Mouse (Mus musculus) neural tube, embryonic 15.5 days (tissue): ENCODE results near the gene Specc1l. TPM values are rescaled to one million over a fixed set of nuclear protein-coding genes. Genes with fewer than 3 reads are reported as not detected.
A peak's percentile ranks its signal among the peaks of the same experiment; 100 is the strongest.

Experiments
- ATAC-seq: fragments of 200-750 bp; cut with Nextera tagmentation; 2 replicates; pipeline ENCODE4 v1.8.0; 2017; ENCODE audit warnings: mild to moderate bottlenecking, moderate TSS enrichment, moderate library complexity; ENCODE audit not compliant: low FRiP score
- H3K27ac ChIP-seq: fragments of 300-500 bp; sonication (generic); replicated peaks from 2 replicates; pipeline ENCODE4 v1.5.1; 2015; ENCODE audit warnings: mild to moderate bottlenecking, inconsistent platforms
- H3K27me3 ChIP-seq: fragments of 300-500 bp; sonication (generic); replicated peaks from 2 replicates; pipeline ENCODE4 v1.6.1; 2015; ENCODE audit warnings: inconsistent platforms
- H3K36me3 ChIP-seq: fragments of 300-500 bp; sonication (generic); 2 replicates; pipeline ENCODE4 v1.6.1; 2015; ENCODE audit warnings: inconsistent platforms
- H3K4me1 ChIP-seq: fragments of 300-500 bp; sonication (generic); 2 replicates; pipeline ENCODE4 v1.6.1; 2015; ENCODE audit warnings: inconsistent platforms
- H3K4me2 ChIP-seq: fragments of 300-500 bp; sonication (generic); 2 replicates; pipeline ENCODE4 v1.6.1; 2015; ENCODE audit warnings: inconsistent platforms, mild to moderate bottlenecking, moderate library complexity
- H3K4me3 ChIP-seq: fragments of 300-500 bp; sonication (generic); replicated peaks from 2 replicates; pipeline ENCODE4 v1.5.1; 2015; ENCODE audit warnings: mild to moderate bottlenecking, inconsistent platforms
- H3K9ac ChIP-seq: fragments of 300-500 bp; sonication (generic); replicated peaks from 2 replicates; pipeline ENCODE4 v1.6.1; 2015; ENCODE audit warnings: mild to moderate bottlenecking, inconsistent platforms
- H3K9me3 ChIP-seq: fragments of 300-500 bp; sonication (generic); replicated peaks from 2 replicates; pipeline ENCODE4 v1.6.1; 2016; ENCODE audit warnings: inconsistent platforms
- WGBS: fragments of 180-500 bp; shearing (Covaris S2); methylation state at CpG from one replicate; pipeline ENCODE4 v1.1.7; 2015; ENCODE audit warnings: mixed read lengths; 5-methylcytosine and 5-hydroxymethylcytosine counted together
- polyA plus RNA-seq: library from polyadenylated mRNA; unstranded; fragments of >200 nt; fragmentation: Nextera tagmentation; extraction: Ambion mirVana; gene quantifications from 2 replicates; pipeline ENCODE4 v1.2.1, GENCODE M21; 2015

Gene Specc1l
- polyA plus RNA-seq, 1 experiment from 2014 or later, result 25.2 TPM

GRCm38 (mm10) chr10:75187366-75188056, 24.4 kb upstream of the Specc1l start:
- Histone ChIP-seq H3K9ac (no peak overlapping the region), H3K27ac (no peak overlapping the region)
- 85% methylated on average over 8 of the region's 8 CpGs for WGBS

GRCm38 (mm10) chr10:75191647-75192046, 20.2 kb upstream of the Specc1l start:
- no peak for ATAC-seq
- 55% methylated on average over 7 of the region's 7 CpGs for WGBS

More at GRCm38 (mm10) chr10:75187366-75188056, 24.4 kb upstream of the Specc1l start:
- Histone ChIP-seq H3K4me2 (no peak overlapping the region), H3K4me3 (no peak overlapping the region), H3K36me3 (peaks cover 30% of the 10 kb centered on the region), H3K27me3 (no peaks in the 10 kb centered on the region), H3K9me3 (no peaks in the 10 kb centered on the region), H3K4me1 (no peaks in the 10 kb centered on the region)
- no peak for ATAC-seq

GRCm38 (mm10) chr10:75197817-75198216, 14.1 kb upstream of the Specc1l start:
- H3K4me2 ChIP-seq, result no peak overlapping the region
- WGBS, result 82% methylated on average over 1 of the region's 1 CpGs

More at GRCm38 (mm10) chr10:75191647-75192046, 20.2 kb upstream of the Specc1l start:
- Histone ChIP-seq H3K4me1 (no peaks in the 10 kb centered on the region), H3K36me3 (no peaks in the 10 kb centered on the region), H3K27ac (no peak overlapping the region), H3K4me3 (no peak overlapping the region), H3K4me2 (no peak overlapping the region), H3K9me3 (no peaks in the 10 kb centered on the region), H3K9ac (no peak overlapping the region), H3K27me3 (no peaks in the 10 kb centered on the region)

GRCm38 (mm10) chr10:75200733-75201132, 11.1 kb upstream of the Specc1l start:
- 86% methylated on average over 1 of the region's 1 CpGs for WGBS
- no peak overlapping the region for H3K4me3 ChIP-seq

More at GRCm38 (mm10) chr10:75197817-75198216, 14.1 kb upstream of the Specc1l start:
- Histone ChIP-seq H3K9ac (no peak overlapping the region), H3K4me1 (no peaks in the 10 kb centered on the region), H3K36me3 (no peaks in the 10 kb centered on the region), H3K4me3 (no peak overlapping the region), H3K27ac (no peak overlapping the region), H3K27me3 (no peaks in the 10 kb centered on the region), H3K9me3 (no peaks in the 10 kb centered on the region)
- ATAC-seq, result no peak

GRCm38 (mm10) chr10:75206192-75206591, 5.7 kb upstream of the Specc1l start:
- 57% methylated on average over 4 of the region's 4 CpGs for WGBS
- H3K4me2 ChIP-seq, result no peak overlapping the region
- H3K4me1 ChIP-seq, result peaks cover under 1% of the 10 kb centered on the region; the same call in 1 of the 2 replicates
- no peak overlapping the region for H3K4me3 ChIP-seq
- no peak overlapping the region for H3K27ac ChIP-seq
- ATAC-seq, result no peak
- H3K27me3 ChIP-seq, result no peaks in the 10 kb centered on the region
- H3K36me3 ChIP-seq, result no peaks in the 10 kb centered on the region
- no peaks in the 10 kb centered on the region for H3K9me3 ChIP-seq
- H3K9ac ChIP-seq, result no peak overlapping the region

More at GRCm38 (mm10) chr10:75200733-75201132, 11.1 kb upstream of the Specc1l start:
- H3K4me2 ChIP-seq, result no peak overlapping the region
- no peak overlapping the region for H3K27ac ChIP-seq
- H3K36me3 ChIP-seq, result no peaks in the 10 kb centered on the region
- no peak for ATAC-seq
- no peaks in the 10 kb centered on the region for H3K9me3 ChIP-seq
- H3K27me3 ChIP-seq, result no peaks in the 10 kb centered on the region
- H3K4me1 ChIP-seq, result no peaks in the 10 kb centered on the region
- H3K9ac ChIP-seq, result no peak overlapping the region

- Histone ChIP-seq H3K4me3 (no peak overlapping the region), H3K27me3 (no peaks in the 10 kb centered on the region), H3K36me3 (no peaks in the 10 kb centered on the region), H3K9me3 (no peaks in the 10 kb centered on the region), H3K4me2 (no peak overlapping the region), H3K27ac (peak overlapping the region; percentile 100; the same call in 1 of the 2 replicates), H3K4me1 (peaks cover 16% of the 10 kb centered on the region), H3K9ac (no peak overlapping the region)
- ATAC-seq, result no peak
- 91% methylated on average over 3 of the region's 3 CpGs for WGBS
Observed at GRCm38 (mm10) chr10:75210841-75211240, 1.0 kb upstream of the Specc1l start.

- H3K36me3 ChIP-seq, result no peaks in the 10 kb centered on the region
- peak overlapping the region; percentile 89 for H3K9ac ChIP-seq
- H3K4me2 ChIP-seq, result peak overlapping the region; percentile 68
- H3K27ac ChIP-seq, result peak overlapping the region; percentile 100
- WGBS, result 31% methylated on average over 7 of the region's 7 CpGs
- H3K4me1 ChIP-seq, result peaks cover 16% of the 10 kb centered on the region
- no peaks in the 10 kb centered on the region for H3K9me3 ChIP-seq
- no peak for ATAC-seq
- H3K27me3 ChIP-seq, result no peaks in the 10 kb centered on the region
- H3K4me3 ChIP-seq, result peak overlapping the region; percentile 82
Observed at GRCm38 (mm10) chr10:75212981-75213380, 1.1 kb downstream of the Specc1l start.

- H3K4me3 ChIP-seq, result no peak overlapping the region
- peaks cover 17% of the 10 kb centered on the region; the same call in 1 of the 2 replicates for H3K4me1 ChIP-seq
- no peaks in the 10 kb centered on the region for H3K27me3 ChIP-seq
- WGBS, result 88% methylated on average over 3 of the region's 3 CpGs
- H3K36me3 ChIP-seq, result no peaks in the 10 kb centered on the region
- no peak overlapping the region for H3K4me2 ChIP-seq
- no peak overlapping the region for H3K27ac ChIP-seq
- H3K9me3 ChIP-seq, result no peaks in the 10 kb centered on the region
- no peak for ATAC-seq
- no peak overlapping the region for H3K9ac ChIP-seq
Observed at GRCm38 (mm10) chr10:75220722-75221121, 8.8 kb downstream of the Specc1l start.

- H3K27ac ChIP-seq, result no peak overlapping the region
- no peaks in the 10 kb centered on the region for H3K27me3 ChIP-seq
- no peaks in the 10 kb centered on the region for H3K36me3 ChIP-seq
- H3K4me1 ChIP-seq, result peaks cover 17% of the 10 kb centered on the region; the same call in 1 of the 2 replicates
- ATAC-seq, result no peak
- H3K4me2 ChIP-seq, result no peak overlapping the region
- H3K9ac ChIP-seq, result no peak overlapping the region
- H3K9me3 ChIP-seq, result no peaks in the 10 kb centered on the region
- no peak overlapping the region for H3K4me3 ChIP-seq
- WGBS, result 78% methylated on average over 4 of the region's 4 CpGs
Observed at GRCm38 (mm10) chr10:75221936-75222610, 10.2 kb downstream of the Specc1l start.

GRCm38 (mm10) chr10:75222611-75222998, 10.7 kb downstream of the Specc1l start:
- Histone ChIP-seq H3K4me1 (peaks cover 17% of the 10 kb centered on the region; the same call in 1 of the 2 replicates), H3K27ac (no peak overlapping the region), H3K9ac (no peak overlapping the region), H3K4me3 (no peak overlapping the region), H3K27me3 (no peaks in the 10 kb centered on the region), H3K36me3 (no peaks in the 10 kb centered on the region), H3K4me2 (no peak overlapping the region), H3K9me3 (no peaks in the 10 kb centered on the region)
- ATAC-seq, result no peak
- WGBS, result 75% methylated on average over 5 of the region's 5 CpGs

GRCm38 (mm10) chr10:75224154-75224553, 12.3 kb downstream of the Specc1l start:
- H3K36me3 ChIP-seq, result no peaks in the 10 kb centered on the region
- 76% methylated on average over 3 of the region's 3 CpGs for WGBS
- H3K9ac ChIP-seq, result no peak overlapping the region
- H3K4me2 ChIP-seq, result no peak overlapping the region
- H3K27ac ChIP-seq, result no peak overlapping the region
- H3K27me3 ChIP-seq, result no peaks in the 10 kb centered on the region
- H3K9me3 ChIP-seq, result no peaks in the 10 kb centered on the region
- H3K4me3 ChIP-seq, result no peak overlapping the region
- no peak for ATAC-seq
- H3K4me1 ChIP-seq, result peaks cover 17% of the 10 kb centered on the region; the same call in 1 of the 2 replicates

- H3K4me3 ChIP-seq, result no peak overlapping the region
- H3K27ac ChIP-seq, result no peak overlapping the region
- H3K4me1 ChIP-seq, result peaks cover 17% of the 10 kb centered on the region; the same call in 1 of the 2 replicates
- no peaks in the 10 kb centered on the region for H3K9me3 ChIP-seq
- H3K36me3 ChIP-seq, result no peaks in the 10 kb centered on the region
- no peak overlapping the region for H3K4me2 ChIP-seq
- no peak for ATAC-seq
- WGBS, result 0% methylated on average over 1 of the region's 2 CpGs
- H3K27me3 ChIP-seq, result no peaks in the 10 kb centered on the region
- H3K9ac ChIP-seq, result no peak overlapping the region
Observed at GRCm38 (mm10) chr10:75224630-75225029, 12.8 kb downstream of the Specc1l start.
